Mouse (Mus musculus) heart, adult 11 months (tissue): ENCODE data around the gene Mxd1.

Source experiments
- DNase-seq: peaks from one replicate; pipeline ENCODE4 v3.0.0; 2022

Mxd1 gene

DNA sequence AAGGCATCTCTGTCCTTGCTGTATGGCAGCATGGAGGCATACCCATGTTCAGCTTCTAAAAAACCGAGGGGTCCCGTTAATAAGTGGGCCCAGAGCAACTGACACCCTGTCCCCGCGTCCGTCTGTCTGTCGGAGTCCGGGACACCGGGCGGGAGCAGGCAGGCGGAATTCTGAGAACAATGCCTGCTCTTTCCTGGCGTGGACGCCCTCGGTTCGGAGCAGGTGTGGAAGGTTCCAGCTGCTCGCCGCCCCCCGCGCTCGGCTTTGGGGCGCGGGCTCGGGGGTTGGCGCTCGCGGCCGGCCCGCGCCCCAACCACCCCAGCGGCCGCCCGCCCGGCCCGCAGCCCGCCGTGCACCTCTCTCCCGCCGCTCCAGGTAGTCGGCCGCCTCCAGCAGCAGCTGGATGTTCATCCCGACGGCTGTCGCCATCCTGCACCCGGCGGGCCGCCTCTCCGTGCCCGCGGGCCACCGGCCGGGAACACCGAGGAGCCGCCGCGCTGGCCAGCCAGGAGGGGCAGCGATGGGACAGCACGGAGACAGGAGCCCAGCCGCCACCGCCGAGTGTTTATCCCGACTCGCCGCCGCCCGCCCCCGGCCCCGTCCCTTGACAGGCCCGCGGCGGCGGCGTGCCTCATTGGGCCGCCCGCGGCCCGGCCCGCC lies at the start of gene Mxd1:
Gene Mxd1, minus strand, starts transcription at position 582 of the 660 bp plus-strand sequence.
- DNase-seq: no peak

DNA sequence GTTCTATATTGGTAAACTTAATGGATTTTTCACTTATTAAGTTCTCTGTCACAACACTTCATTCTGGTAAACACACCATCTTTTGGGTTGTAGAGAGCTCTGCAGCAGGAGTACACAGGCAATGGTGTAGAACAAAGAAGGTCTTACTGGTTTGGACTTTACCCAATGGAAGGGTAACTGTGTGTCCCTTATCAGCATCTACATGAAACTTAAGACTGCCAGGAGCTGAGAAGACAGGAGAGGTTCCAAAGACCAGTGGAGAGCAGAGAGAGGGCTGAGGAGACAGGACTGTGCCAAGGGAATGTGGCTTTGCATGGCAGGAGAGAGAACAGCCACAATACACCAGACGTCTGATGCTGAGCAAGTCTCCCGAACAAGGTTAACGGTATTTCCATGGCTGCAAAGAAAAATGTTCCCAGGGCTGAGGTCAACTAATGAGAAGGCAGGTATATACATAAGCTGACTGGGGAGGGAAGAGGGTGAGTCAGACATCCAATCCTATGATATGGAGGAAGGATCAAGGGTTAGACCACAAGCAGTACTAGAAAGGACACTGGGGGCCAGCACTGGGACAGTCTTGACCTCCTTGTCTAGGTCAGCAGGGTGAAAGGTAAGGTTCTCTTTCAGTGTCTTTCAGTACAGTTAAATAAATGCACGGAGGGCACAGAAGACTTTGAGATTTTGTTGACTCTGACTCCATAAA lies 39.3 kb upstream of the Mxd1 start:
- peak; percentile 72 for DNase-seq

DNA sequence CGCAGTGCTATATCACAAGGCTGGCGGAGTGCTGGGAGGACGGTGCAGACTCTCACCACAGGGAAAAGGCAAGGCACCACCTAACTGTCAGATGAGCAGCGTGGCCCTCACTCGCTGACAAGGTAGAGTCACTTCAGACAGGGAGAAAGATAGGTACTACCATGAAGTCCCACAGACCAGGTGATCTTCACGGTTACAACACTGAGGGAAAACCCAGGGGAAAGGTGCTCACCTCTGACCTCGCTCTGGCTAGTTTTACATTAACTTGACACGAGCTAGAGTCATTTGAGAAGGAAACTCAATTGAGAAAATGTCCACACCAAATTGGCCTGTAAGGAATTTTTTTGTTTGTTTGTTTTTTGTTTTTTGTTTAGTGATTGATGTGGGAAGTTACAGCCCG lies 33.6 kb upstream of the Mxd1 start:
- no peak for DNase-seq

DNA sequence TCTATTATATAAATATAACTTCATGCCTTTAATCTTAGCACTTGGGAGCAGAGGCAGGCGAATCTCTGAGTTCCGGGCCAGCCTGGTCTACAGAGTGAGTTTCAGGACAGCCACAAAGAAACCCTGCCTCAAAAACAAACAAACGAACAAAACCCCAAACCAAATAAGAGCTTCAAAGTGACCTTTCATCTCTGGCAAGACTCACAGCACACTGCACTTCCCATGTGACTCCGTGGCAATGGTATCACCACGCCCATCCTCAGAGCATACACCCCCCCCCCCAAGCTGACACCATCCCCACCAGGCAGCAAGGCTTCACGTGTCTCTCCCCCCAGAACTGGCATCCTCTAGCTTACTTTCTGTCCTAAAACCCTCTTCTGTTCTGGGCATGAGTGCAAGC lies 28.9 kb upstream of the Mxd1 start:
- no peak for DNase-seq

DNA sequence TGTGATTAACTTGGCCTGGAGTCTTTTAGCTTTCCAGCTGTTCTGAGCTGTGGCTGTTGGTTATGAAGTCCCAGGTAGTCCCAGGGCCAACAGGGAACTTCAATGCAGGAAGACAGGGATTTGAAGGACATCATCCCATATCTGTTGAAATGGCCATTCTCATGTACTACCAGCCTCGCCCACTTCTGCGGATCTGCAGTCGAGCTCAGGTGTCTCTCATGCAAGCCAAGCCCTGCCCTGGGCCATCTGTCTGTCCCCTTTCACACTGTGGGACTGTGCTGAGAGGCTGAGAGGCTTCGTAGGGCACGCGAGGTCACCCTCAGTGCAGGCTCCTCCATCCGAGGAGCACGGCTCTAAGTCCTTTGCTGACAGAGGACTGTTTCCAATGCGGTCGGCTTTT lies 27.3 kb upstream of the Mxd1 start:
- peak; percentile 86 for DNase-seq

DNA sequence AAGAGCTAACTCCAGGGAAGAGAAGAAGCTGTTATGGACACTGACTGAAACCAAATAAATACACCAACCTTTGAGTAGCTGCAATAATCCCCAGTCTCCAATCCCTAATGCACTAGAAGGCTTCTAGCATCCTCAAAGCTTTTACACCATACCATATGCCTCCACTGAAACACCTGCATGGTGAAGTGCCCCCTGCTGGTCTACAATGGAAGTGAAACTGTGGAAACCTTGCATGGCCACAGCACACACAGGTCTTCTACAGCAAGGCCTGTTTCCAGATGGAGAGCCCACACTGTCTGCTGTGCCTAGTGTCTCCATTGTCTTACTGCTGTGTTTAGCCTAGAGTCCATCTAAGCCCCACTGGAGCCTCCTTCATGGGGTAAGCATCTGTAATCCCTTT lies 25.5 kb upstream of the Mxd1 start:
- no peak for DNase-seq

DNA sequence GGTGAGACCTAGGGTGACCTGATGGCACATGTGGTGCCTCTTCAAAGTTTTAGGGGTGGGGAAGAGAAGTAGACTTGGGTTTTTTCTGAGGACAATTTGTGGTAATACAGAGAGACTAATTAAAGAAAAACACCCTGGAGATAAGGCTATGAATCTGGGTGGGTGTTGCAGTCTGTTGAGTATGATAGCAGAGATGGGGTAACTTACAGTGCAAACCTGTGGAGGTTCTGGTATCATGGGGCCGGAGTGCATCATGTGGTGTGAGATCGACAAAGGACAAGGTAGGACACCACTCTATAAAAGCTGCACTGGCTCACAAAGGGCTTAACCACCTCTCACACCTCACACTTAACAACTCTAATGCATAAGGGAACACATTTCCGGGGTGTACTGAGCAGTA lies 20.7 kb upstream of the Mxd1 start:
- DNase-seq: no peak

DNA sequence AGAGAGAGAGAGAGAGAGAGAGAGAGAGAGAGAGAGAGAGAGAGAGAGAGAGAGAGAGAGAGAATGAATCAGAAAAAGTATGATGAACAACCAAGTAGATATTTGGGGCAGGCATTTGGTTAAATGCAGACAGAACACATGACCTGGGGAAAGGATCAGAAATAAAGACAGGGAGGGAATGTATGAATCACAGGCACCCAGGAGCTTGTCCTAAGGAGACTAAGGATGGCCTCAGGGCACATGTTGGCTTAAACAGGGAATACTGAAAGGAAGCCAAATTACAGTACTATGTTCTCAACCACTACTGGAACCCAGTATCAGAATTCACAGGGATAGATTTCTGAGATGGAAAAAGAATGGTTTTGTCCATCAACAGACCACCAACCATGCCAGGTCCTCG lies 18.0 kb upstream of the Mxd1 start:
- DNase-seq: no peak

DNA sequence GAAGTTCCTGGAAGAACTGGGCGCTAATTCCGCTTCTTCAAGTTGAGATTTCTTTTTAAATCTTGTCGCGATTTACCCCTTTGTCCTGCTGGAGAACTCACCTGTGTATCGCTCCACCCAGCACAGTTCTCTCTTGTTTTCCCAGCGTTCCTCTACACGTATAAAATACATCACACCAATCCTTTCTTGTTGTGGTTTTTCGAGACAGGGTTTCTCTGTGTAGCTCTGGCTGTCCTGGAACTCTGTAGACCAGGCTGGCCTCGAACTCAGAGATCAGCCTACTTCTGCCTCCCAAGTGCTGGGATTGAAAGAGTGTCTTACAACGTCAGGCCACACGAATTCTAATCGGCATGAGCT lies 15.7 kb upstream of the Mxd1 start:
- no peak for DNase-seq

DNA sequence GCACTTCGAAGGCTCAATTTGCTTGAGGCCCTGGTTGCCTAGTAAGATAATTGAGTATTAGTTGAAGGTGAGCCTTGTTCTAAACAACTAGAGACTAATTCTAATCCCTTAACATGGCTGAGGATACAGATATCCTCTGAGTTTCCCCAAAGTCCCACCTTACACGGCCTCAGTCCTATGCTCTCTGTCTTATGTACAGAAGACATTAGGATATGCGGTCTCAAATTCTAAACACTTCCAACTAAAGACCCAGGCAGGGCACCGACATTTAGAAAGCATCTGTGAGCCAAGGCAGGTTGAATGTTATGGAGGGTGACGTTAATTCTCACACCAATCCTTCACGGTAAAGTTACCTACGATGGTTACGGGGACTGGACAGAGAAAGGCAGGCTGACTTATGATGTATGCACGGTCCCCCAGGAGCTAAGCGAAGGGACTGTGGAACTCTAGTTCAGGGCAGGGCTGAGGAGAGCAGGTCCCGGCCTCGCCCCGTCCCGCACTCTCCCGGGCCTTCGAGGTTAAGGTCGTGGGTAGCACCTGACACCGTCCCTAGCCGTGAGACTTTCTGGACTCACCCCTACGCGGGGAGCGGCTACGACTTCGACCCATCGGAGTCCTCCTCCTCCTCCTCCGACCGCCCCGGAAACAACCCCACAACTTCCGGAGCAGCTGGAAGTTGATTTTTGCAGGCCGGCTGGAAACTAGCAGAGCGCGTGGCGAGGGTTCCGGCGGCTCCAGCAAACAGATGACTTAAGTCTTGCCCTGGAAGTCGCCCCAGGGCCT lies 15.1 kb upstream of the Mxd1 start, which contains the start of gene Snrnp27:
Gene Snrnp27, minus strand, starts transcription at position 651 of the 783 bp plus-strand sequence.
- DNase-seq: peak; percentile 99

DNA sequence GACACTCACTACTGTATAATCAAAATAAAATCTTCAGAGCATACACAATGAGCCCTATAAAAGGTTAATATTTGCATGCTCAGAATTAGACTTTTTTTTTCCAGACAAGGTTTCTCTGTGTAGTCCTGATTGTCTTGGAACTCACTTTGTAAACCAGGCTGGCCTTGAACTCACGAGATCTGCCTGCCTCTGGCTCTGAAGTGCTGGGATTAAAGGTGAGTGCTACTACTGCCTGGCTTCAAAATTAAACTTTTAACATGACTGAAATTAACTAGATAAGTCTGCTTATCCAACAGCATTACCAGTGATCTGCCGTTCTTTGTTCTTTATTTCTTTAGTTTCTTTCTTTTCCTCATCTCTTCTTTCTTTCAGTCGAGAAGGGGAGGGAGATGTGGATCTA lies 12.3 kb upstream of the Mxd1 start:
- no peak for DNase-seq

DNA sequence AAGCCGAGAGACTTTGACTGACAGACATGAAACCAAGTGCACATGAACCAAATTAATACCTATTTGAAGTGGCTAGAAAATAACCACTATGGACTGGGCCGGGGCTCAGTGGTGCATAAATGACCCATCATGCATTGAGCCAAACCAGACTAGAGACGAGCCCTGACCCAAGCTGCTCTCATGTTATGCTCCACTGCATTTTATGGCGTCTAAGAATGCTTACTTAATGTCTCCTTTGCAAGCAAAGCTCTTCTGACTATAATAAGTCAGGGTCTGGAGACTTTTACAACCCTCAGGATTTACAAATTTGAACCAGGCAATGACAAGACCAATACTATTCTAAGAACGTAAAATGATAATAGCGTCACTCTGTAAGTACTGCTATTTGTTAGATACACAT lies 9.4 kb upstream of the Mxd1 start:
- DNase-seq: no peak

DNA sequence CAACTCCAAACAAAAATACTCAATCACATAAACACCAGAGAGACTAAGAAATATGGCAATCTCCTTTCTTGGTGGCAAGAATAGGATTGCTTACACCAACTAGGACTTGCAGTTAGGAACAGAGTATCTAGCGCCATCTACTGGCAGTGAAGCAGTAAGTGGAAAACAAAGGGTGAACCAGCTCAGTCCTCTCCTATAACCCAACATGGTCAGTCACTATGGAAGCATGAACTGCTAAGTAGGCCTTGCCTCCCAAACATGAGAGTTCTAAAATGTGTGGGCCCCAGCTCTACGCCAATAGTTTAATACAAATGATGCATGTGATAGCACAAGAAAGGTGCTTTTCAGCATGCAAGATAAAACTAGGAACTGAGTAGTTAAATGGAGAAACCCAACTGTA lies 1.9 kb upstream of the Mxd1 start:
- peak; percentile 94 for DNase-seq

DNA sequence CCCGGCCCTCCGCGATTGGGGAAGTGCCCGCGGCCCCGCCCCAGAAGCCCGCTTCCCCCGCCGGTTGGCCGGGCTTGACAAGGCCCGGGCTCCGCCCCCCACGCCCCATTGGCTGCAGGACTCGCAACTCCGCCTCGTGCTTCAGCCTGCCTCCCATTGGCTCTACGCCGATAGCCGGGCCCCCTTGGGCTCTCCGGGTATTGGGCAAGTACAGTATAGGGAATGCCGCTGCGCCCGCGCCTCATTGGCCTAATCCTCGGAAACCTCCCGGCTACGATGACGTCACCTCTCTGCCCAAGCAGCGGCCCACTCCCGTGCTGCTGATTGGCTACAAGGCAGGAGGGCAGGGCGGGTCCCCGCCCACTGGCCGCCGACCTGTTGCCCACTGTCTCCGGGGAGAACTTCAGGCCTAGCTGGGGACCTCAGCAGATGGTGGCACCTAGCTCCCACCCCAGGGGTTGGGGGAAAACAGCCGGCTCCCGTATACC lies 323 bp upstream of the Mxd1 start:
- DNase-seq: peak; percentile 100

DNA sequence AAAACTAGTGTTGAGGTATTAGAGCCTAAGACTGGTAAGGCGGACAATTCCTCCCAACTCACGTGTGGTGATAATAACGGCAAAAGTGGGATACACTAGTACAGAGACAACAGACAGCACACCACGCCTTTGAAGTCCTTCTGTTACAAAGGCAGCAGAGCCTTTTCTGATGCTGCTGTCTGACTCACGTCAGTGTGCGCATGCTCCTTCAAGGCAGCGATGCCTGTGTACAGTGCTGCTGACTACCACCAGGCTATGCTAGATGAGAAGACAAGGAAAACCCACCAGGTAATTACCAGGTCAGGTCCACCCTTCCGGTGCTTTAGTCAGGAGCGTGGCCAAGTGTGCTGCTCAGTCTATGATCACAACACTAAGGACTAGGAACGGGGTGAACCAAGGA lies 1.9 kb downstream of the Mxd1 start:
- no peak for DNase-seq

DNA sequence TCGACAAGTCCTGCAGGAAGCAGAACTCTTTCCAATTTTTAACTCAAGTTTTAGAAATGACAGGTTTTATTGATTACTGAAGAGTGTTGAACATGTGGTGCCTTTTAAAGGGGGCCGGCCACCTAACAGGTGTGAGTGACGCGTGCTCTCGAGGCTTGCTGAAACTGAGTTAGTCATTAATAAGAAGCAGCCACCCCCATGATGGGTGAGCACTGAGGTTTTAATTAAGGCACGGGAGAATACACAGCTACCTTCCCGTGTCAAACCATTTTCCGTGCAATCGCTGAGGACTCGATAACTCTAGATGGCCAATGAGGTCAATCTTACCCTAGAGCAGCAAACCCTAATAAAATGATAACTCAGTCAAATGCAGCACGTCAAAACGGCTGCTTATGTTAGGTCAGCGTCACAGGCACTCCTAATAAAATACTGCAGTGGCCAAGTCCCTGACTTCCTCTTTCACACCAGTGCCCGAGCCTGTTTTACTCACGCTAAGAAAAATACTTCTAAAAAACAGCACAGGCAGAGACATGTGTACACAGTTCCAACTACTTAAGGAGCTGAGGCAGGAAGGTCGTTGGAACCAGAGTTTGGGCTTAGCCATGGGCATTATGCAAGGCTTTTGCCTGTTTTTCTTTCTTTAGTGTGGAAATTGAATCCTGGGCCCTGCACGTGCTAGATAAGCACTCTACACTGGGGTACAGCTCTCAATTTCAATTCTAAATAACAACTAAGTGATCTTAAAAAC lies 3.2 kb downstream of the Mxd1 start:
- DNase-seq: peak; percentile 86

DNA sequence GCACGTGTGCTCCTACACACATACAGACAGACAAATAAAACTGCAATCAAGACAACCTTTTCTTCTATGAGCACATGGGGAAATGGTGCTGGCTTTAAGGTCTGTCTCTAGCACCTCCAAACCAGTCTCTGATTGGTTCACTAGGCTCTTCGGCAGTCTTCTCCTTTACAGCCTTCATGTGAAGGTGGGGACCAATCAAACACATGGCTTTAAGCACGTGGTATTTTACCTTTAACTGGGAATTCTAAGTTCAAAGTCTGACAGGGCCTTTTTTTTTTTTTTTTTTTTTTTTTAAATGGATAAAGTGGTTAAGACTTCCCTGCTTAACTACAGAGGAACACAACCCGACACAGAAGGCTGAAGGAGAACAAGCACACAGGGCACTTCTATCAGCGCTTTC lies 3.9 kb downstream of the Mxd1 start:
- DNase-seq: no peak

DNA sequence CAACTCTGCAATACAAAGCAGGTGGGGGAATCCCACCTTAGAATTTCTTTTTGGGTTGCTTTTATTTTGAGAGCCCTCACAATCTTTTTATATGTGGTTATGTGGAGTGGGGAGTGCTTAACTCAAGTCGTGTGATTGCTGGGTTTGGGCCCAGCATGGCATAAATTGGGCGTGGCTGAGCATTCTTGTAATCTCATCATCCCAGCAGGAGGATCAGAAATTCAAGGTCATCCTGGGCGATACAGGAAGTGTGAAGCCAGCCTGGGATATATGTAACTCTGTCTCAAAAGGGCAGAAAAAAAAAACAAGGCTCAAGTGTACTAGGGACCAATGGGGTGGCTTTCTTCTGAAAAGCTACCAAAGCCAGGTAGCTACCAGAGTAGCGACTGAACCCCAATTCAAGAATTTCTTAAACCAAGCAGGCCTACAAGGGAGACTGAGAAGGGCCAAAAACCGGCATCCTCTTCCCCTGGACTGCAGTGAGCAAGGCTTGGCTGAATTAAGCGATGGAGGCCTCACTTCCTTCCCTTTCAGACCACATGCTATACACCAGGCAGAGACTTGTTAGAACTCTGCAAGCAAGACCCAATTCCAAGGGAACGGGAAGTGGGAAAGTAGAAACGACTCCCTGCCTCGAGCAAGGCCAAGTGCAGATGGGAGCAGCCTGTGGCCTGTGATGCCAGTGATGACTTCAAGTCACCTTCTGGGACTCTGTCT lies 8.6 kb downstream of the Mxd1 start:
- DNase-seq: no peak

DNA sequence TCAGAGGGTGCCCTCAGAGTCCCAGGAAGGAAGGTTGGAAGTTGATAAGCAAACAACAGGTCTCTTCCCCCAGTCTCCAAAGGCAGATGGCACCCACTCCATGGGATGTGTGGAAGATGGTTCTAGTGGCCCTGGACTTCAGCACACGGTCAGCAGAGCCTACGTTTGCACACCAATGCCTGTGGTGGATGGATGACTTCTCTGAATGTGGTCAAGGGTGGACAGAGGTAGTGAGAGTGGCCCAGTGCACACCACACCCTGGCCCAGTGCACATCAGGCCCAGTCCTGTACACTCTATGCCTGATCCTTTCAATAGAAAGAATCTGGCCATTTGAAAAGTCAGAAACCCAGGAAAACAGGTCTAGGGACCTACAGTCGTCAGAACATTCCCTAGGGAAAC lies 10.5 kb downstream of the Mxd1 start:
- no peak for DNase-seq

DNA sequence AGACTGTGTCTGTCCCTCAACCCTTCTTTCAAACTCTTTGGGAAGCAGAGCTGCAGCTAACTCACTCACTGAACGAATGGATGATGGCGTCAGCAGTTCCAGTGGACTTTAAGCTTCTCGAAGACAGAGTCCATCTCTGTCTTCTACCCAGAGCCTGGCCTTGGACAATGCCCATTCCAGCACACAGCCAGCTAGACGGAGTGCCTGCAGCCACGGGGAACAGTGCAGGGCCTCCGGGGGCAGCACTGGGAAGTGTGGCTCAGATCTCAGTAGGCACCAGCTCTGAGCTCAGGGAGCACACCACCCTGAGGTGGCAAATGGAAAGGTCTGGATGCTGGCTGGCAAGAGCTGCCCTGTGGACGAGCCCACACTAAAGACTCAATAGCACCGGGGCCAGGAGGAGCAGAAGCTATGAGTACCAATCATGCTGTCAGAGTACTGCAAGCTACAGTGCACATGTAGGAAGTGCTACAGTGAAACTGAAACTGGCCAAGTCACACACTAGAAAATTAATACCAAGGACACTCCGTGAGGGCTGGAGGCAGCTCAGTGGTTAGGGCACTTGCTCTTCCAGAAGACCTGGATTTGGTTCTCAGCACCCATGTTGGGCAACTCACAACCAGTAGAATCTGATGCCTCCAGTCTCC lies 14.6 kb downstream of the Mxd1 start:
- no peak for DNase-seq

DNA sequence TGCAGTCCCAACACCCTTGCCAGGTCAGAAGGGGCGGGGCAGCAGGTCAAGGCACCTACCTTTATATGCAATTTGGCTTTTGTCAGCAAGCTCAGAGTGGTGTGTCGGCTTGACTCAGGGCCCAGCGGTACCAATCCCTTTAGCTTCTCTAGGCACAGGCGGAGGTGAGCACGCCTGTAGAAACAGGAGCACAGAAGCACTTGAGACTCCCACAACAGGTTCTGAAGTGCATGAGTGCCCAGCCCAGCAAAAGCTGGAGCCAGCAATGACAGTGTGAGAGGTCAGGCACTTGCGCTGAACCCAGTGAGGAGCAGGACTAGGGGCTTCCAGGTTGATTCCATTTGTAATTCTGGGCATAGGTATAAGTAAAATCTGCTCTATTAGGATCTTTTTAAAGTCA lies 15.9 kb downstream of the Mxd1 start:
- no peak for DNase-seq

DNA sequence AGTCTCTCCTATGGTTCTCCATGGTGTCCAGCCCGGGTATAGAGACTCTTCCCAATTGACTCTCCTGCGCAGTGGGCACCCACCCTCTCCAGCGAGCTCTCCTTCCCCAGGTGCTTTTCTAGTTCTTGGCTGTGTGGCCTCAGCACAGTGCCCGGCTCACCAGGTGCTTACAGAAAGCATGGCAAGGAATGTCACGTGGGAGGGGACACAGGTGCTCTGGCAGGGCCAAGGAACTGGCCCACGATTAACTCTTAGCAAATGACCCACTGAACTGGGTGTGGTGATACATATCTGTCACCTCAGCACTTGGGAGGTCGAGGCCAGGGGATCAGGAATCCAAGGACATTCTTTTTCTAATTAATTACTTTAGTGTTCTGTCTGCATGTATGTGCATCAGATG lies 22.8 kb downstream of the Mxd1 start:
- no peak for DNase-seq
